Mouse (Mus musculus): ENCODE results near the gene Strap. TPM values are rescaled to one million over a fixed set of nuclear protein-coding genes. Genes with fewer than 3 reads are reported as not detected.
A peak's percentile ranks its signal among the peaks of the same experiment; 100 is the strongest.

Strap gene
- polyA plus RNA-seq (2016; fragmentation: Nextera tagmentation; extraction: Ambion mirVana), result 240 and 241 TPM in 2 replicates

DNA sequence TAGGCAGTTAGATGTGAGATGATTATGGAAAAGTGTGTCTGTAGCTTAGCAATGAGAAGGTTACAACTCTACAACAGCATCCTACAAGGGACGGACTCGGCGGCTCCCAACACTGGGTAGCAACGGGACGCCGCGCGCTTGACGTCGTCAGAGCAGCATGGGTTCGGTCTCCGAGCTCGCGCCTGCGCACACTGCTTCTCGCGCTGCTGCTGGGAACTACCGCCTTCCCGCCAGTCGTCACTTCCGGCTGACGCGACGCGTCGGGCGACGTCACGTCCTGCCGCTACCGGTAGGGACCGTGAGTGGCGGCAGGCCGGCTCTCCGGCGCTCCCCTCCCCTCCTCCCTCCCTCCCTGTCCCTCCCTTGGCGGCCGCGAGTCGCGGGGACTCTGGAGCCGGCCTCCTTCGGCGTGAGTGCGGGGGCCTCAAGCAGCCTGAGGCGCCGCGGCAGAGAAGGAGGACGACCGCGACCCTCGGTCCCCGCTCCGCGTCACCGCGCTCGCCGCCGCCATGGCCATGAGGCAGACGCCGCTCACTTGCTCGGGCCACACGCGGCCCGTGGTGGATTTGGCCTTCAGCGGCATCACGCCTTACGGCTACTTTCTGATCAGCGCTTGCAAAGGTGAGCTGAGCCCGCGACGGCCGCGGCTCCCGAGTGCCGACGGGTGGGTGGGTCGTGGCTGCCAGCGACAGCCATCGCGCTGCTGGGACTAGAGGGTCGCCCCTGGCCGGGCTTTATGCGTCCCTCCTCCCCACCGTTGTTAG, at the start of gene Strap:
Gene Strap (plus strand): TSS at position 233 of the 764 bp plus-strand sequence.
- peaks cover 17% of the 10 kb centered on the region for H3K4me1 ChIP-seq
- DNase-seq (ENCODE audit: extremely low spot score, low spot score), result peak; percentile 98
- WGBS, result under 1% methylated on average over 80 of the region's 86 CpGs

DNA sequence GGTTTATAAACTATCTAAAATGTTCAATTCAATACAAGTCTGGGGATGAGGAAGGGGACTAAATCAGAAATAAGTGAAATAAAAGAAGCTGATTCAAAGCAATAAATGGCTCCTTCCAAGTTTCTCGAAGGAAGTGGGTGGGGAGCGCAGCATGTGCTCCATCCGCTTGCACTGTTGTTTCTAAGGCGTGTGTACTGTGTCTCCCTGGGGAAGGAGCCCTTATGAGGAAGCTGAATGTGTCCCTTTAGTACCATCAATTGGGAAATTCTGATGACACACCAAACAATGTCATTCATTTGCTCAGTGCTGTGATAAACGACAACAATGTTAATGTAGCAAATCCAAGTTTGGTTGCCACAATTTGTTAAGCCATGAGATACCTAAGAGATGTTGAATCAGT, 47.2 kb upstream of the Strap start:
- Histone ChIP-seq H3K27ac (no peak overlapping the region), H3K36me3 (replicated peaks) (no peaks in the 10 kb centered on the region), H3K9me3 (no peaks in the 10 kb centered on the region), H3K27me3 (ENCODE audit: poor library complexity, severe bottlenecking) (no peaks in the 10 kb centered on the region), H3K4me3 (no peak overlapping the region), H3K4me1 (no peaks in the 10 kb centered on the region)
- 93% methylated on average over 5 of the region's 5 CpGs for WGBS
- DNase-seq (ENCODE audit: extremely low spot score, low spot score), result no peak

More for the DNA sequence above, at the start of gene Strap:
- Histone ChIP-seq H3K27ac (peak within 1 kb of the TSS; percentile 94), H3K9me3 (no peaks in the 10 kb centered on the region), H3K36me3 (replicated peaks) (peaks cover 38% of the 10 kb centered on the region), H3K27me3 (ENCODE audit: poor library complexity, severe bottlenecking) (peaks cover 14% of the 10 kb centered on the region), H3K4me3 (peak within 1 kb of the TSS; percentile 92)

DNA sequence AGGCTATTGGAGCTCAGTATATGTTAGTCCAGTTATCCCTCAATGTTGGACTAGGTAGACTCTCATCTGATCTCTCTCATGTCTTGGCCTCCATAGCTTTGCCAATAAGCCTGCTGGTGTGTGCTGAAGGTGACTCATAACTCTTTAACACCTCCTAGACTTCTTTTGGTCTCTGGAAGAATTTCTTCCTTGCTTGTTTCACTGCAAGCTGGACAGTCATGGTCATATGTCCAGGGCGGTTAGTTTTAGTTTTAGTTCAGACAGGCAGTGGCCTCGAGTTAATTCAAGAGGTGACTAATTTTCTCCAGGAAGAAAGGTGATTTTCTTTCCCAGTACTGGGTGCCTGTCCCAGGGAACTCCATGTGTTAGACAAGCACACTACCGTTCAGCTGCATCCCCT, 46.8 kb upstream of the Strap start:
- no peaks in the 10 kb centered on the region for H3K9me3 ChIP-seq
- DNase-seq (ENCODE audit: extremely low spot score, low spot score), result no peak
- WGBS, result 96% methylated on average over 3 of the region's 3 CpGs
- H3K27me3 ChIP-seq (ENCODE audit: poor library complexity, severe bottlenecking), result no peaks in the 10 kb centered on the region
- no peaks in the 10 kb centered on the region for H3K4me1 ChIP-seq
- H3K4me3 ChIP-seq, result no peak overlapping the region
- H3K27ac ChIP-seq, result no peak overlapping the region
- no peaks in the 10 kb centered on the region for H3K36me3 ChIP-seq (replicated peaks)

DNA sequence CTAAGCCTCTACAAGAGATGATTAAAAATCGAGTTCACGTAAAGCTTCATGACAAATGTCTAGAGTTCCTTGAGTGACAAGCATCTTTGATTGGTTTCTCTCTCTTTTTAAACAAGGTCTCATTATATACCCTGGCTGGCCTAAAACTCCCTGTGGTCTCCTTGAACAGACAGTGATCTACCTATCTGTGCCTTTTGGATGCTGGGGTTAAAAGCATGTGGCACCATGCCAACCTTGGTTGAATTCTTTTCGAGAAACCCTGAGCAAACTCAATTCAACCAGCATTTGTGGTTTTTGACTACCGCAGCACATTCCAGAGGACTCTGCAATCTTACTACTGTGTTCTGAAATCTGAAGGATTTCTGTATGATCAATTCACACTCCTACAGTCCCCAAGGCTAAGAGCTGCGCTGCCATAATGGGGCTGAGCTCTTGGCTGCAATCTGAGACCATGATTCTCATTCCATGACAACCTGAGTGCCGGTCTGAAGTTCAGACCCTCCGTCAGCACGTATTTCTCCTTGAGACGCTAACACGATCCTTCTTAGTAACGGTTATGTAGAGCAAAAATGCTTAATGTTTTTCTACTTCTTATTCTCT, 46.3 kb upstream of the Strap start:
- Histone ChIP-seq H3K27ac (no peak overlapping the region), H3K9me3 (no peaks in the 10 kb centered on the region), H3K36me3 (replicated peaks) (no peaks in the 10 kb centered on the region), H3K27me3 (ENCODE audit: poor library complexity, severe bottlenecking) (no peaks in the 10 kb centered on the region), H3K4me3 (no peak overlapping the region), H3K4me1 (no peaks in the 10 kb centered on the region)
- no peak for DNase-seq (ENCODE audit: extremely low spot score, low spot score)
- WGBS, result 94% methylated on average over 11 of the region's 11 CpGs

DNA sequence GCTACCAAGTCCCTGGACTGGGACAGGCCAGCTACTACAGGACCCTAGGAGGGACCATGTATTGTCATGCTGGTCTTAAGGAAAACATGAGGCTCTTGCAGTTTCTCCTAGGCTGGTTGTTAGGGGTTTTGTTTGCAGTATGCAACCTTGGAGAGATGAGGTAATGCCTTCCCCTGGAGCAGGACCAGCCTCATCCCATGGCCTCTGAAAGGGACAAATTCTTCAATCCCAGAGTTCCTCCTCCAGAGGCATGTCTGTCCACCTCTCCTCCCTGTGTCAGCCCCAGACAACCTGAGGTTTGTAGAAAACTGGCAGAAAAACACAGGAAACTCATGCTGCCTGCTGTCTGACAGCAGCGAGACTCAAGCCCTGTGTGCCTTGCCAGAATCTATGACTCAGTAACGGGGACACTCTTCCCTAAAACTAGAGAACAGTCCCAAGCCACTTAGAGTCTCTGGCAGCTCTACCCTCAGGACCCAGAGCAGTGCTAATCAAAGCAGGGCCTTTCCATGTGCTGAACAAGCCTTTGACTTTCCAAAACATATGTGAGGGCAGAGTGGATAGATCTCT, 44.2 kb upstream of the Strap start:
- H3K36me3 ChIP-seq (replicated peaks), result no peaks in the 10 kb centered on the region
- H3K4me1 ChIP-seq, result no peaks in the 10 kb centered on the region
- DNase-seq (ENCODE audit: extremely low spot score, low spot score), result no peak
- no peaks in the 10 kb centered on the region for H3K9me3 ChIP-seq
- no peak overlapping the region for H3K4me3 ChIP-seq
- no peak overlapping the region for H3K27ac ChIP-seq
- no peaks in the 10 kb centered on the region for H3K27me3 ChIP-seq (ENCODE audit: poor library complexity, severe bottlenecking)
- 90% methylated on average over 2 of the region's 2 CpGs for WGBS

DNA sequence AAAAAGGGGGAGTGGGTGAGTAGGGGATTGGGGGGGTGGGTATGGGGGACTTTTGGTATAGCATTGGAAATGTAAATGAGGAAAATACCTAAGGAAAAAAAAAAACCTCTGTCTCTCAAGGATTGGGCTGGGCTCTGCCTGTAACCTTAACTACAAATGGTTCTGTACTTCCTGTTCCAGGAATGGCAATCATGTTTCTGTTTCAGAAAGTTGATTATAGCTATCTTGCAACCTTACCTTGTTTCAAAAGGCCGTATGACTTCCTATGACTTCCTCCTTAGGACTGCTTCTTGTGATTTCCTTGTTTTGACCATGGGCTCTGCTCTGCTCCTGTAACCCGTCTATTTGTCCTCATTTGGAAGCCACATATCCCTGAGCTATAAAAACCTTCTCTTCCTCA, 40.6 kb upstream of the Strap start:
- no peaks in the 10 kb centered on the region for H3K27me3 ChIP-seq (ENCODE audit: poor library complexity, severe bottlenecking)
- no peak for DNase-seq (ENCODE audit: extremely low spot score, low spot score)

DNA sequence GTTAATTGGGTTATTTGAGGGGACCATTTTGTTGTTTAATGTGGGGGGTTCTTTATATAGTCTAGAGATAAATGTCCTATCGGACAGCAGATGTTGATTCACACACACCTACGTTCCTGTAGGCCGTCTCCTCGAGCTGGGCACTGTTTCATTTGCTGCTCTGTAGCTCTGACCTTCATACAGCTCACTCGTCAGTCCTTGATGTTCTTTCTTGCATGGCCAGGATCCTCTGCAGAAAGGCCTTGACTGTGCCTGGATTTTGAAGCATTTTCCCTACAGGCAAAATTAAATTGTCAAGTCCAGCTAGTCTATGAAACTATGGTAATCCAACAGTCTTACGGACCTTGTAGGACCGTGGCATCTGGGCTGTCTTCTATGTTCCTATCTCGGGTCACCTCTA, 39.8 kb upstream of the Strap start:
- no peaks in the 10 kb centered on the region for H3K9me3 ChIP-seq
- peaks cover 7% of the 10 kb centered on the region; the same call in 1 of the 2 replicates for H3K4me1 ChIP-seq
- DNase-seq (ENCODE audit: extremely low spot score, low spot score), result no peak
- no peak overlapping the region for H3K4me3 ChIP-seq
- no peak overlapping the region for H3K27ac ChIP-seq
- WGBS, result 90% methylated on average over 8 of the region's 8 CpGs
- H3K36me3 ChIP-seq (replicated peaks), result no peaks in the 10 kb centered on the region
- H3K27me3 ChIP-seq (ENCODE audit: poor library complexity, severe bottlenecking), result no peaks in the 10 kb centered on the region

More for the DNA sequence above, 40.6 kb upstream of the Strap start:
- Histone ChIP-seq H3K9me3 (no peaks in the 10 kb centered on the region), H3K36me3 (replicated peaks) (no peaks in the 10 kb centered on the region), H3K27ac (no peak overlapping the region), H3K4me3 (no peak overlapping the region), H3K4me1 (no peaks in the 10 kb centered on the region; the same call in 1 of the 2 replicates)
- WGBS, result 87% methylated on average over 2 of the region's 2 CpGs

DNA sequence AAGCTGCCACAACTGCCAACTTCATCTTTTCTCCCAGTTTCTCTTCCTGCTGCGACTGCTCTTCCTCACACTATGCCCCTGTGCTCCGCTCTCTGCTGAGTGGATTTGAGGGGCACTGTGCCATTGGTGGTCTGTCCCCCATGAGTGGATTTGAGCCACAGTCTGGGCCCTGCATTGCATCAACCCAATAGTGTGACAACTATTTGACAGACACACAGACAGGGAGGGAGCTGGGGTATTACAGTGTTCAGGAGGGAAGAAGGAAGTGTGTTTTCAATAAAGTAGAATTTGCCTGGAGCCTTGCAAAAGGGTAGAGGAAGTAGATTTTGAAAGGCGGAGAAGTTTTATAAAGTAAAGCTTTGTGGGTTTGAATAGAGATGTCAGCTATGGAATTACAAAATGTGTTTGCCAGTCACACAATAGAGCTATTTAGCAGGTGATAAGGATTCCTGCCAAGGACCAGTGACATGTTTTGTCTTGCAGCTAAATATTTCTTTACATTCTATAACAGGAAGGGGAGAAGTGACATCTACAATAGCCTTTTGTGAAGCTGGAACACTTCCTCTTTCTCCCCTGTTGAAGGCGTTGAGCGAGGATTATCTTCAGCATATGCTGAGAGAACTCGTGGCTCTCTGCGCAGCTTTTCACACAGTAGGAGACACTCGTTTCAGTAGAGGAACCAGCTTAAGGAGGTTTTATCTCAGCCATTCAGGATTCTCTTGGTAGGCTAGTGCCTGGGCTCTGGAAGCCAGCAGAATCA, 38.3 kb upstream of the Strap start:
- DNase-seq (ENCODE audit: extremely low spot score, low spot score), result no peak
- WGBS, result 70% methylated on average over 8 of the region's 8 CpGs
- H3K36me3 ChIP-seq (replicated peaks), result no peaks in the 10 kb centered on the region
- peaks cover 7% of the 10 kb centered on the region; the same call in 1 of the 2 replicates for H3K4me1 ChIP-seq
- no peak overlapping the region for H3K27ac ChIP-seq
- H3K9me3 ChIP-seq, result no peaks in the 10 kb centered on the region
- no peak overlapping the region for H3K4me3 ChIP-seq
- no peaks in the 10 kb centered on the region for H3K27me3 ChIP-seq (ENCODE audit: poor library complexity, severe bottlenecking)

DNA sequence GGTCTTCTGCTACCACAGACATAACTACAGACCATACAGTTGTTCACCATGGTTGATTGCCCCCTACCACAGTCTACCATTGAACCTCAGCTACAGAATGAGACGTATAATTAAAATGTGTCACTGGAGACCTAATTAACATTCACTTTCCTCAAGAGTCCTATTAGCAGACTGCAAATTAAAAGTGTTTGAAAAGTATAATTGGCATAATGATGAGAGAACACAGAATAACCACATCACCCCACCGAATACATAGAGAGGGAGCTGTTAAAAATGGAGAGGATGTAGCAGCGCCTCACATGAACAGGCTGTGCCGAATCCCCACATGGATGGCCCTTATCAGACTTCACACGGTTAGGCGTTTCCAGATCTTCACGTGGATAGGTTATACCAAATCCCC, 35.4 kb upstream of the Strap start:
- Histone ChIP-seq H3K27ac (no peak overlapping the region), H3K9me3 (no peaks in the 10 kb centered on the region), H3K4me3 (no peak overlapping the region), H3K4me1 (peaks cover 7% of the 10 kb centered on the region; the same call in 1 of the 2 replicates), H3K27me3 (ENCODE audit: poor library complexity, severe bottlenecking) (no peaks in the 10 kb centered on the region), H3K36me3 (replicated peaks) (no peaks in the 10 kb centered on the region)
- no peak for DNase-seq (ENCODE audit: extremely low spot score, low spot score)
- WGBS, result 84% methylated on average over 7 of the region's 7 CpGs

DNA sequence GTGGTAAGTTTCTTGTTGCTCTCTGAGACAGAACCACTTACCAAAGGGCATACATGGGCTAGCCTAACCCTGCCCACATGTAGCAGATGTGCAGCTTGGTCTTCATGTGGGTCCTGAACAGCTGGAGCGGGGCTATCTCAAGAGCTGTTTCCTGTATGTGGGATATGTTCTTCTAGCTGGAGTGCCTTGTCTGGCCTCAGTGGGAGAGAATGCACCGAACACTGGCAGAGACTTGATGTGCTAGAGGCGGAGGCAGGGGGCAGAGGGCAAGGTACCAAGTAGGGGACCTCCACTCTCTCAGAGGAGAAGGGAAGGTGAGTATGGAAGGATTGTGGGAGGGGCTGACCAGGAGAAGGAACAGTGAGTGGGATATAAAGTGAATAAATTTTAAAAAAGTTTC, 32.7 kb upstream of the Strap start:
- Histone ChIP-seq H3K27ac (no peak overlapping the region), H3K4me3 (no peak overlapping the region), H3K27me3 (ENCODE audit: poor library complexity, severe bottlenecking) (no peaks in the 10 kb centered on the region), H3K9me3 (no peaks in the 10 kb centered on the region), H3K36me3 (replicated peaks) (no peaks in the 10 kb centered on the region), H3K4me1 (peaks cover 7% of the 10 kb centered on the region; the same call in 1 of the 2 replicates)
- 96% methylated on average over 3 of the region's 3 CpGs for WGBS
- DNase-seq (ENCODE audit: extremely low spot score, low spot score), result no peak

DNA sequence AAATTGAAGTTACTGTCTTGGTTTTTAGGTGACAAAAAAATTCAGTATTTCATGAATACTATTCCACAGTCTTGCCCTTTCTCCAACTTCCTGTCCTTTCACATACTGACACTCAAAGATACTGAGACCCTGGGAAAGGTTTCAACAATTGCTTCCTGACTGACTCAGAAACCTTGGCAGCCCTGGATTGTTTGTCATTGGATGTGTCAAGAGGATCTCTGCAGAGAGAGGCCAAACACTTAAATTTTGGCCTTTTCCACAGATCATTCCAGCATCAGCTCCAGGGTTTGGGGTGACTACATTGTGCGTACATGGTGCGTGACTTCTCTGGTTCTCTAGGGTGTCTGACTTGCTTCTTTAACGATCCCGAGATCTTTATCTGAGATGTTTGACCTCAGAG, 32.0 kb upstream of the Strap start:
- no peaks in the 10 kb centered on the region for H3K27me3 ChIP-seq (ENCODE audit: poor library complexity, severe bottlenecking)
- no peak for DNase-seq (ENCODE audit: extremely low spot score, low spot score)
- H3K4me3 ChIP-seq, result no peak overlapping the region
- H3K4me1 ChIP-seq, result peaks cover 7% of the 10 kb centered on the region; the same call in 1 of the 2 replicates
- H3K27ac ChIP-seq, result no peak overlapping the region
- no peaks in the 10 kb centered on the region for H3K36me3 ChIP-seq (replicated peaks)
- 80% methylated on average over 4 of the region's 4 CpGs for WGBS
- H3K9me3 ChIP-seq, result no peaks in the 10 kb centered on the region

DNA sequence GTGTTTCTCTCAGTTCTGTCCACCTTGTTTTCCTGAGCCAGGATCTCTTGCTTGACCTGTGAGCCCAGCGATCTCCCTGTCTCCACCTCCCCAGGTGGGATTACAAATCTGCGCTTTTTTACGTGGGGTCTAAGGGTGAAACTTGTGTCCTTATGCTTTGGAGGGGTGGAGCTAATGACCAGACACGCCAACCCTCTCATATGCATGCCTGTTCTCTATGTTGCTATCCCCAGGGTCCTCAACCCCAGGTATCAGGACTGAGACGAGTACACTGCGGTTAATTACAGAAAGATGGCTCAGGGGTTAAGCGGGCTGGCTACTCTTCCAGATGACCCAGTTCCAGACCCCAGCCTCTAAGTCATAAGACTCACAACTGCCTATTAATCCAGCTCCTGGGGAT, 31.4 kb upstream of the Strap start:
- H3K36me3 ChIP-seq (replicated peaks), result no peaks in the 10 kb centered on the region
- peaks cover 7% of the 10 kb centered on the region; the same call in 1 of the 2 replicates for H3K4me1 ChIP-seq
- no peak overlapping the region for H3K4me3 ChIP-seq
- H3K9me3 ChIP-seq, result no peaks in the 10 kb centered on the region
- 86% methylated on average over 7 of the region's 7 CpGs for WGBS
- DNase-seq (ENCODE audit: extremely low spot score, low spot score), result no peak
- no peak overlapping the region for H3K27ac ChIP-seq
- H3K27me3 ChIP-seq (ENCODE audit: poor library complexity, severe bottlenecking), result no peaks in the 10 kb centered on the region

Measured in forebrain, embryonic 10.5 days (tissue).